ENCODE assay signal across 8 mouse cellular contexts in the genomic region with DNA sequence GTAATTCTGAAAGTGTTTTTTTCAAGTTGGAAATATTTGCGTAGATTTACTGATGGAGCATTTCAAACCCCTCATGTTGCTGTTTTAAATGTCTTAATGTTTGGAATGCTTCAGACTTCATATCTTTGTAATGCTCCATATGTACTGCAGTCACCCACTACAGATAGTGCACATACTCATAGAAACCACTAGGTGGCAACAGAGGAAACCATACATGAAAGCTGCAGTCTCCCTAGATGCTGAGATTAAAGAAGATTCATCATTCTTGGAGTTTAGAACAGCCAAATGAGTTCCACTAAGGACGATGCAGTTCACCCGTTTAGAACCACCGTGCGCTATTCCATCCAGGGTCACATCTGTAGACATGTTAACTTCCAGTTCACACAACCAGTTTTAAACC. TPM values are rescaled to one million over a fixed set of nuclear protein-coding genes. Genes with fewer than 3 reads are reported as not detected.
DNase-seq lines count a peak whose midpoint lies in the region; ATAC-seq lines count a peak whose summit lies in the region.
"Had no signal": no experiment of that assay in that cellular context is flagged by ENCODE, and none has a peak within 500 bp of the region (broad histone marks: within the 10 kb centered on the region; RNA-seq: fewer than 3 reads in every experiment).

No protein-coding gene starts in this region.

- 0 out of 2 replicates have a peak, but pooled peaks cover 3% of the 10 kb centered on the region for H3K4me1 ChIP-seq in intestine, embryonic 15.5 days (replicated peaks)
- H3K4me1 ChIP-seq in neural tube, embryonic 12.5 days = peaks cover 2% of the 10 kb centered on the region; the same call in 1 of the 2 replicates

- WGBS in intestine, embryonic 15.5 days = 17% methylated on average over 5 of the region's 5 CpGs
- WGBS in neural tube, embryonic 12.5 days = 16% methylated on average over 5 of the region's 5 CpGs

- no peaks in the 10 kb centered on the region for H3K9me3 ChIP-seq in intestine, embryonic 15.5 days
- no peaks in the 10 kb centered on the region for H3K9me3 ChIP-seq in neural tube, embryonic 12.5 days

- intact Hi-C loops in left cerebral cortex, postnatal 14 days (cut with DNase I) = loop anchor here (2.0 to 5.0 kb wide), 3 partner anchors 61 to 290 kb away; partner anchors contain the start of gene Calhm5
- intact Hi-C loops in left cerebral cortex, postnatal 4 days (cut with DNase I) = loop anchor here (5.0 to 10.0 kb wide), 3 partner anchors 61 to 288 kb away; partner anchors contain the start of genes Calhm5 and Tspyl1

- H3K9ac ChIP-seq in intestine, embryonic 15.5 days = no peak overlapping the region
- no peak overlapping the region for H3K9ac ChIP-seq in neural tube, embryonic 12.5 days

- DNase-seq in left cerebral cortex, postnatal 14 days (ENCODE audit: low spot score in 2 of 2) = peak; percentile 8 to 66
- no peak for DNase-seq in left cerebral cortex, postnatal 4 days
- peak; percentile 34 for DNase-seq in Muller cell, postnatal 12 days (ENCODE audit: inconsistent ontology term)
- DNase-seq in embryo, embryonic 10 days (ENCODE audit: low spot score) = peak; percentile 75
- DNase-seq in urinary bladder, adult 18-20 months (ENCODE audit: low spot score in 2 of 2) = no peak

- no peak overlapping the region for H3K4me3 ChIP-seq in intestine, embryonic 15.5 days (replicated peaks)
- H3K4me3 ChIP-seq in neural tube, embryonic 12.5 days = no peak overlapping the region

- H3K4me2 ChIP-seq in intestine, embryonic 15.5 days (replicated peaks) = no peak overlapping the region
- H3K4me2 ChIP-seq in neural tube, embryonic 12.5 days (replicated peaks) = no peak overlapping the region

- ATAC-seq in intestine, embryonic 15.5 days = peak; percentile 82
- ATAC-seq in neural tube, embryonic 12.5 days (ENCODE audit: low FRiP score, low read depth) = peak; percentile 84

- H3K27ac ChIP-seq in intestine, embryonic 15.5 days = no peak overlapping the region
- H3K27ac ChIP-seq in neural tube, embryonic 12.5 days = no peak overlapping the region

- no peaks in the 10 kb centered on the region for H3K36me3 ChIP-seq in intestine, embryonic 15.5 days
- H3K36me3 ChIP-seq in neural tube, embryonic 12.5 days = no peaks in the 10 kb centered on the region

- no peaks in the 10 kb centered on the region for H3K27me3 ChIP-seq in intestine, embryonic 15.5 days (replicated peaks)
- no peaks in the 10 kb centered on the region for H3K27me3 ChIP-seq in neural tube, embryonic 12.5 days (replicated peaks)

RNA-seq across cellular contexts. Expression of gene Trappc3l, which starts 0.8 kb away (rescaled TPM):
- total RNA-seq in left cerebral cortex, postnatal 14 days (2021) = not detected
- under 1 TPM in 1 of 2 experiments, not detected in 1; 0.52 TPM for total RNA-seq in left cerebral cortex, postnatal 4 days (2021)
- polyA plus RNA-seq in intestine, embryonic 15.5 days (2015; fragmentation: Nextera tagmentation; extraction: Ambion mirVana) = not detected in 2 replicates
- not detected in 2 replicates for polyA plus RNA-seq in neural tube, embryonic 12.5 days (2016; fragmentation: Nextera tagmentation; extraction: Ambion mirVana)
- polyA plus RNA-seq: gonadal fat pad, adult 2 months had no signal

RNA-seq across cellular contexts. Expression of gene Calhm4, which starts 7.5 kb away (rescaled TPM):
- not detected for total RNA-seq in left cerebral cortex, postnatal 14 days (2021)
- total RNA-seq in left cerebral cortex, postnatal 4 days (2021) = not detected
- polyA plus RNA-seq in intestine, embryonic 15.5 days (2015; fragmentation: Nextera tagmentation; extraction: Ambion mirVana) = not detected in 2 replicates
- not detected in 2 replicates for polyA plus RNA-seq in neural tube, embryonic 12.5 days (2016; fragmentation: Nextera tagmentation; extraction: Ambion mirVana)
- polyA plus RNA-seq: gonadal fat pad, adult 2 months had no signal

RNA-seq across cellular contexts. Expression of gene Rwdd1, which starts 17.2 kb away (rescaled TPM):
- total RNA-seq in left cerebral cortex, postnatal 14 days (2021) = 100 to 1,000 TPM in 1 of 2 experiments, 10 to 100 TPM in 1; 95.5 to 103 TPM
- total RNA-seq in left cerebral cortex, postnatal 4 days (2021) = 100 to 1,000 TPM; 118 to 126 TPM
- 102 and 122 TPM in 2 replicates for polyA plus RNA-seq in intestine, embryonic 15.5 days (2015; fragmentation: Nextera tagmentation; extraction: Ambion mirVana)
- 134 and 142 TPM in 2 replicates for polyA plus RNA-seq in neural tube, embryonic 12.5 days (2016; fragmentation: Nextera tagmentation; extraction: Ambion mirVana)

RNA-seq across cellular contexts. Expression of gene Calhm5, which starts 59.7 kb away (rescaled TPM):
- 1 to 10 TPM; 1.9 to 2.5 TPM for total RNA-seq in left cerebral cortex, postnatal 14 days (2021)
- 1 to 10 TPM in 1 of 2 experiments, under 1 TPM in 1; 0.94 to 1.2 TPM for total RNA-seq in left cerebral cortex, postnatal 4 days (2021)
- 0.87 and 0.98 TPM in 2 replicates for polyA plus RNA-seq in intestine, embryonic 15.5 days (2015; fragmentation: Nextera tagmentation; extraction: Ambion mirVana)
- 0.14 and 0.16 TPM in 2 replicates for polyA plus RNA-seq in neural tube, embryonic 12.5 days (2016; fragmentation: Nextera tagmentation; extraction: Ambion mirVana)

Comparison
In these comparisons a context has a peak if more than half of its experiments do, and no peak if none do; other contexts are left out.
1. DNase-seq: peak in left cerebral cortex, postnatal 14 days (2 of 2), Muller cell, postnatal 12 days (single experiment) and embryo, embryonic 10 days (single experiment); none in left cerebral cortex, postnatal 4 days (single experiment) and urinary bladder, adult 18-20 months (0 of 2).